Mouse (Mus musculus) megakaryocyte, embryonic 14.5 days (primary cell): Measurements from ENCODE around the gene Brca1.

Experiments used
- FLI1 ChIP-seq: IDR thresholded peaks from 2 replicates; pipeline ENCODE4 v1.6.1; 2012; ENCODE audit warnings: low read length, inconsistent platforms, mixed read lengths
- GATA1 ChIP-seq: IDR thresholded peaks from 3 replicates; pipeline ENCODE4 v1.6.1; 2012; ENCODE audit warnings: mixed read lengths, low read length, inconsistent platforms, borderline replicate concordance

- TF ChIP-seq GATA1 (no peak), FLI1 (no peak)
These were observed 66.9 kb downstream of the Brca1 start for GRCm38 (mm10) chr11:101484814-101485213.
